Mouse (Mus musculus): ENCODE measurements at regions not wholly inside any gene's neighbourhood (a gene's known extent, or its start where the extent isn't known, plus 50 kb on each side); places are given as distances from the start of the nearest gene placed in this dataset.

- no peaks in the 10 kb centered on the region for H3K9me3 ChIP-seq (replicated peaks; ENCODE audit: control insufficient read depth, low read length)
- no peaks in the 10 kb centered on the region for H3K27me3 ChIP-seq (ENCODE audit: control insufficient read depth, insufficient read depth, low read length)
- no peak overlapping the region for H3K4me2 ChIP-seq (ENCODE audit: low read depth, low read length)
- no peaks in the 10 kb centered on the region for H3K36me3 ChIP-seq (ENCODE audit: control insufficient read depth, insufficient read depth, low read length)
- H3K4me1 ChIP-seq (ENCODE audit: control insufficient read depth, insufficient read depth, low read length): no peaks in the 10 kb centered on the region
- H3K9ac ChIP-seq (ENCODE audit: low read length): no peak overlapping the region
- no peak for ATAC-seq (ENCODE audit: insufficient read depth, low FRiP score)
- 69% methylated on average over 3 of the region's 3 CpGs for WGBS
- H3K4me3 ChIP-seq (replicated peaks; ENCODE audit: low read length): no peak overlapping the region
- no peak overlapping the region for H3K27ac ChIP-seq (ENCODE audit: low read length)
Observed at GRCm38 (mm10) chr5:17006807-17007522, 215.4 kb downstream of the Gm28710 start.

GRCm38 (mm10) chr5:17021636-17022035, 230.0 kb downstream of the Gm28710 start:
- Histone ChIP-seq H3K27ac (ENCODE audit: low read length) (no peak overlapping the region), H3K4me1 (ENCODE audit: control insufficient read depth, insufficient read depth, low read length) (no peaks in the 10 kb centered on the region), H3K36me3 (ENCODE audit: control insufficient read depth, insufficient read depth, low read length) (no peaks in the 10 kb centered on the region), H3K4me2 (ENCODE audit: low read depth, low read length) (no peak overlapping the region), H3K4me3 (replicated peaks; ENCODE audit: low read length) (no peak overlapping the region), H3K9ac (ENCODE audit: low read length) (no peak overlapping the region), H3K27me3 (ENCODE audit: control insufficient read depth, insufficient read depth, low read length) (no peaks in the 10 kb centered on the region), H3K9me3 (replicated peaks; ENCODE audit: control insufficient read depth, low read length) (no peaks in the 10 kb centered on the region)
- ATAC-seq (ENCODE audit: insufficient read depth, low FRiP score): no peak

- ATAC-seq (ENCODE audit: insufficient read depth, low FRiP score): no peak
Observed at GRCm38 (mm10) chr5:17053935-17054334, 262.3 kb downstream of the Gm28710 start.

GRCm38 (mm10) chr5:17064565-17064964, 273.0 kb downstream of the Gm28710 start:
- no peak for ATAC-seq (ENCODE audit: insufficient read depth, low FRiP score)
- H3K9ac ChIP-seq (ENCODE audit: low read length): no peak overlapping the region
- H3K4me2 ChIP-seq (ENCODE audit: low read depth, low read length): no peak overlapping the region
- H3K9me3 ChIP-seq (replicated peaks; ENCODE audit: control insufficient read depth, low read length): no peaks in the 10 kb centered on the region
- no peak overlapping the region for H3K27ac ChIP-seq (ENCODE audit: low read length)
- H3K27me3 ChIP-seq (ENCODE audit: control insufficient read depth, insufficient read depth, low read length): no peaks in the 10 kb centered on the region
- no peak overlapping the region for H3K4me3 ChIP-seq (replicated peaks; ENCODE audit: low read length)
- no peaks in the 10 kb centered on the region for H3K36me3 ChIP-seq (ENCODE audit: control insufficient read depth, insufficient read depth, low read length)
- no peaks in the 10 kb centered on the region for H3K4me1 ChIP-seq (ENCODE audit: control insufficient read depth, insufficient read depth, low read length)
- WGBS: 94% methylated on average over 8 of the region's 8 CpGs

More at GRCm38 (mm10) chr5:17053935-17054334, 262.3 kb downstream of the Gm28710 start:
- Histone ChIP-seq H3K36me3 (ENCODE audit: control insufficient read depth, insufficient read depth, low read length) (no peaks in the 10 kb centered on the region), H3K4me2 (ENCODE audit: low read depth, low read length) (no peak overlapping the region), H3K9ac (ENCODE audit: low read length) (no peak overlapping the region), H3K27ac (ENCODE audit: low read length) (no peak overlapping the region), H3K4me1 (ENCODE audit: control insufficient read depth, insufficient read depth, low read length) (no peaks in the 10 kb centered on the region), H3K9me3 (replicated peaks; ENCODE audit: control insufficient read depth, low read length) (no peaks in the 10 kb centered on the region), H3K27me3 (ENCODE audit: control insufficient read depth, insufficient read depth, low read length) (no peaks in the 10 kb centered on the region), H3K4me3 (replicated peaks; ENCODE audit: low read length) (no peak overlapping the region)
- 58% methylated on average over 2 of the region's 2 CpGs for WGBS

GRCm38 (mm10) chr5:17080405-17080804, 288.8 kb downstream of the Gm28710 start:
- Histone ChIP-seq H3K4me2 (ENCODE audit: low read depth, low read length) (no peak overlapping the region), H3K9me3 (replicated peaks; ENCODE audit: control insufficient read depth, low read length) (no peaks in the 10 kb centered on the region), H3K27ac (ENCODE audit: low read length) (no peak overlapping the region), H3K4me3 (replicated peaks; ENCODE audit: low read length) (no peak overlapping the region), H3K27me3 (ENCODE audit: control insufficient read depth, insufficient read depth, low read length) (no peaks in the 10 kb centered on the region), H3K4me1 (ENCODE audit: control insufficient read depth, insufficient read depth, low read length) (no peaks in the 10 kb centered on the region), H3K9ac (ENCODE audit: low read length) (no peak overlapping the region), H3K36me3 (ENCODE audit: control insufficient read depth, insufficient read depth, low read length) (no peaks in the 10 kb centered on the region)
- no peak for ATAC-seq (ENCODE audit: insufficient read depth, low FRiP score)
- WGBS: 54% methylated on average over 1 of the region's 1 CpGs

- H3K27ac ChIP-seq (ENCODE audit: low read length): no peak overlapping the region
- H3K27me3 ChIP-seq (ENCODE audit: control insufficient read depth, insufficient read depth, low read length): no peaks in the 10 kb centered on the region
- no peak overlapping the region for H3K4me2 ChIP-seq (ENCODE audit: low read depth, low read length)
- no peaks in the 10 kb centered on the region for H3K9me3 ChIP-seq (replicated peaks; ENCODE audit: control insufficient read depth, low read length)
- H3K9ac ChIP-seq (ENCODE audit: low read length): no peak overlapping the region
- no peaks in the 10 kb centered on the region for H3K36me3 ChIP-seq (ENCODE audit: control insufficient read depth, insufficient read depth, low read length)
- 85% methylated on average over 1 of the region's 1 CpGs for WGBS
- no peak for ATAC-seq (ENCODE audit: insufficient read depth, low FRiP score)
- H3K4me3 ChIP-seq (replicated peaks; ENCODE audit: low read length): no peak overlapping the region
- H3K4me1 ChIP-seq (ENCODE audit: control insufficient read depth, insufficient read depth, low read length): no peaks in the 10 kb centered on the region
Observed at GRCm38 (mm10) chr5:17111556-17111955, 261.4 kb upstream of the Speer4f2 start.

- H3K36me3 ChIP-seq (ENCODE audit: control insufficient read depth, insufficient read depth, low read length): no peaks in the 10 kb centered on the region
- ATAC-seq (ENCODE audit: insufficient read depth, low FRiP score): no peak
- no peaks in the 10 kb centered on the region for H3K27me3 ChIP-seq (ENCODE audit: control insufficient read depth, insufficient read depth, low read length)
- no peak overlapping the region for H3K27ac ChIP-seq (ENCODE audit: low read length)
- H3K4me1 ChIP-seq (ENCODE audit: control insufficient read depth, insufficient read depth, low read length): no peaks in the 10 kb centered on the region
- no peak overlapping the region for H3K4me2 ChIP-seq (ENCODE audit: low read depth, low read length)
- no peaks in the 10 kb centered on the region for H3K9me3 ChIP-seq (replicated peaks; ENCODE audit: control insufficient read depth, low read length)
- H3K9ac ChIP-seq (ENCODE audit: low read length): no peak overlapping the region
- no peak overlapping the region for H3K4me3 ChIP-seq (replicated peaks; ENCODE audit: low read length)
- 47% methylated on average over 2 of the region's 2 CpGs for WGBS
Observed at GRCm38 (mm10) chr5:17112026-17112425, 261.0 kb upstream of the Speer4f2 start.

- Histone ChIP-seq H3K9ac (ENCODE audit: low read length) (no peak overlapping the region), H3K4me1 (ENCODE audit: control insufficient read depth, insufficient read depth, low read length) (no peaks in the 10 kb centered on the region), H3K4me2 (ENCODE audit: low read depth, low read length) (no peak overlapping the region), H3K27me3 (ENCODE audit: control insufficient read depth, insufficient read depth, low read length) (no peaks in the 10 kb centered on the region), H3K27ac (ENCODE audit: low read length) (no peak overlapping the region), H3K4me3 (replicated peaks; ENCODE audit: low read length) (no peak overlapping the region), H3K9me3 (replicated peaks; ENCODE audit: control insufficient read depth, low read length) (no peaks in the 10 kb centered on the region), H3K36me3 (ENCODE audit: control insufficient read depth, insufficient read depth, low read length) (no peaks in the 10 kb centered on the region)
- no peak for ATAC-seq (ENCODE audit: insufficient read depth, low FRiP score)
- 56% methylated on average over 3 of the region's 3 CpGs for WGBS
Observed at GRCm38 (mm10) chr5:17115035-17115434, 257.9 kb upstream of the Speer4f2 start.

- 38% methylated on average over 3 of the region's 3 CpGs for WGBS
- H3K27ac ChIP-seq (ENCODE audit: low read length): no peak overlapping the region
- no peaks in the 10 kb centered on the region for H3K36me3 ChIP-seq (ENCODE audit: control insufficient read depth, insufficient read depth, low read length)
- no peak overlapping the region for H3K9ac ChIP-seq (ENCODE audit: low read length)
- no peaks in the 10 kb centered on the region for H3K9me3 ChIP-seq (replicated peaks; ENCODE audit: control insufficient read depth, low read length)
- no peak overlapping the region for H3K4me2 ChIP-seq (ENCODE audit: low read depth, low read length)
- H3K4me1 ChIP-seq (ENCODE audit: control insufficient read depth, insufficient read depth, low read length): no peaks in the 10 kb centered on the region
- H3K27me3 ChIP-seq (ENCODE audit: control insufficient read depth, insufficient read depth, low read length): no peaks in the 10 kb centered on the region
- no peak overlapping the region for H3K4me3 ChIP-seq (replicated peaks; ENCODE audit: low read length)
- ATAC-seq (ENCODE audit: insufficient read depth, low FRiP score): peak; percentile 60; the same call in 1 of the 2 replicates
Observed at GRCm38 (mm10) chr5:17116072-17116471, 256.9 kb upstream of the Speer4f2 start.

Measured in stomach, embryonic 16.5 days (tissue).